Mouse (Mus musculus) kidney, postnatal 0 days (tissue): ENCODE data around the gene Icmt. TPM values are rescaled to one million over a fixed set of nuclear protein-coding genes. Genes with fewer than 3 reads are reported as not detected.

Source experiments
- ATAC-seq: fragments of 200-750 bp; cut with Nextera tagmentation; replicated peaks from 2 replicates; pipeline ENCODE4 v1.8.0; 2017; ENCODE audit warnings: low read depth, moderate number of reproducible peaks, moderate TSS enrichment, moderate library complexity; ENCODE audit not compliant: low FRiP score
- DNase-seq: peaks from one replicate; pipeline ENCODE4 v3.0.0-alpha.2; 2016; ENCODE audit warnings: low spot score
- H3K27ac ChIP-seq: fragments of 300-500 bp; sonication (generic); 2 replicates; pipeline ENCODE4 v1.5.1; 2014; ENCODE audit warnings: mild to moderate bottlenecking
- H3K27me3 ChIP-seq: fragments of 300-500 bp; sonication (generic); 2 replicates; pipeline ENCODE4 v1.6.1; 2014; ENCODE audit warnings: low read length, mixed read lengths; ENCODE audit not compliant: insufficient read depth
- H3K36me3 ChIP-seq: fragments of 300-500 bp; sonication (generic); 2 replicates; pipeline ENCODE4 v1.6.1; 2014; ENCODE audit warnings: low read length, mixed read lengths; ENCODE audit not compliant: insufficient read depth
- H3K4me1 ChIP-seq: fragments of 300-500 bp; sonication (generic); replicated peaks from 2 replicates; pipeline ENCODE4 v1.6.1; 2014; ENCODE audit warnings: antibody characterized with exemption, low read length, mixed read lengths; ENCODE audit not compliant: insufficient read depth
- H3K4me2 ChIP-seq: fragments of 300-500 bp; sonication (generic); 2 replicates; pipeline ENCODE4 v1.6.1; 2014; ENCODE audit warnings: mild to moderate bottlenecking, low read length, moderate library complexity, mixed read lengths
- H3K4me3 ChIP-seq: fragments of 300-500 bp; sonication (generic); replicated peaks from 2 replicates; pipeline ENCODE4 v1.5.1; 2014; ENCODE audit warnings: low read depth, low read length
- H3K9ac ChIP-seq: fragments of 300-500 bp; sonication (generic); 2 replicates; pipeline ENCODE4 v1.6.1; 2014; ENCODE audit warnings: low read depth, low read length
- H3K9me3 ChIP-seq: fragments of 300-500 bp; sonication (generic); replicated peaks from 2 replicates; pipeline ENCODE4 v1.6.1; 2016; ENCODE audit warnings: low read length, inconsistent platforms, mixed read lengths
- CTCF ChIP-seq: IDR thresholded peaks from 2 replicates; pipeline ENCODE4 v1.5.1; 2016; ENCODE audit warnings: antibody characterized with exemption, low read depth, mild to moderate bottlenecking, moderate library complexity
- WGBS: fragments of 180-500 bp; shearing (Covaris S2); extraction: QIAGEN DNeasy Blood & Tissue Kit; methylation state at CpG from one replicate; pipeline ENCODE4 v1.1.7; 2014; 5-methylcytosine and 5-hydroxymethylcytosine counted together
- polyA plus RNA-seq: library from polyadenylated mRNA; unstranded; fragments of >200 nt; fragmentation: Nextera tagmentation; extraction: Ambion mirVana; gene quantifications from 2 replicates; pipeline ENCODE4 v1.2.1, GENCODE M21; 2015

The Icmt gene
- polyA plus RNA-seq, 1 experiment from 2014 or later, result 20.0 TPM

DNA sequence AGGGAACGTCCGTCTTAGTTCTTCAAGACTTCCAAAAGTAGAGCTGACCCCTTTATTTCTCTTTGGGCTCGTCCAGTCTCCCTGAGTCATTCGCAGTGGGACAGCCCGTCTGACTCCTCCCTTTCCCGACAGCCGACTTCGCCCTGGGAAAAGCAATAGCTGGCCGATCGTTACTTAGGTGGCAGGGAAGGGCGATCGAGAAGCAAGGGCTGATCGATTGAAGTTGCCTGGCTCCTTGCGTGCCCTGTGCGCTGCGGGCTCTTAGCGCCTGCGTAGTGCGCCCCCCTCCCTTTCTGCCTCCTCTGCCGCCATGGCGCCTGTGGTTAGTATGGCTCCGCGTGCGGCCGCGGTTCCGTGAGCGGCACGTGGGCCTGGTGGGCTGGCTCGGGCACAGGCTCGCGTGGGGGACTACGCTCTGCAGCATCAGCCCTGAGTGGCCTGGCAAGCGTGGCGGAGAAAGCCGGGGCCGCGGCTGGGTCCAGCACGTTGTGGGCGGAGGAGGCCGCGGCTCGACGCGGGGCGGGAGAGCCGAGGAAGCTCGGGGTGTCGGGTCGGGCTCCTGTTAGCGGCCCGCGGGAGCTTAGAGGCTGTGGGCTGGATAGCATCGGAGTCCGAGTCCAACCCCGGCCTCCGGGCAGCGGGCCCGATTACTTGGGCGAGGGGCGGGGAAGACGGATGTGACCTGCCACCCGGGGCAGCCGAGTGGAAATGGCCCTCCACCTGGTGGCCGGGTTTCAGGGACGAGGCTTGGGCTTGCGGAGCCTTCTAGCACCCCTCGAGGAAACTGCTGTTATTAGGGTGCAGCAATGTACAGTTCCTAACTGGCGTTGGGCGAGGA lies 28.8 kb downstream of the Icmt start, which contains the start of gene Rpl22:
TSS of gene Rpl22 (plus strand) at position 169 of the 838 bp plus-strand sequence.
- peak; percentile 46 for TF ChIP-seq CTCF
- H3K9me3 ChIP-seq, result no peaks in the 10 kb centered on the region
- peak within 1 kb of the TSS; percentile 63; the same call in 1 of the 2 replicates for H3K27ac ChIP-seq
- H3K4me3 ChIP-seq, result peak within 1 kb of the TSS; percentile 93
- no peaks in the 10 kb centered on the region for H3K27me3 ChIP-seq
- peak within 1 kb of the TSS; percentile 85 for H3K9ac ChIP-seq
- DNase-seq (peak; percentile 100), ATAC-seq (peak; percentile 95)
- under 1% methylated on average over 70 of the region's 70 CpGs for WGBS
- peaks cover 18% of the 10 kb centered on the region for H3K36me3 ChIP-seq
- peak within 1 kb of the TSS; percentile 84 for H3K4me2 ChIP-seq
- peaks cover 7% of the 10 kb centered on the region; the same call in 1 of the 2 replicates for H3K4me1 ChIP-seq

DNA sequence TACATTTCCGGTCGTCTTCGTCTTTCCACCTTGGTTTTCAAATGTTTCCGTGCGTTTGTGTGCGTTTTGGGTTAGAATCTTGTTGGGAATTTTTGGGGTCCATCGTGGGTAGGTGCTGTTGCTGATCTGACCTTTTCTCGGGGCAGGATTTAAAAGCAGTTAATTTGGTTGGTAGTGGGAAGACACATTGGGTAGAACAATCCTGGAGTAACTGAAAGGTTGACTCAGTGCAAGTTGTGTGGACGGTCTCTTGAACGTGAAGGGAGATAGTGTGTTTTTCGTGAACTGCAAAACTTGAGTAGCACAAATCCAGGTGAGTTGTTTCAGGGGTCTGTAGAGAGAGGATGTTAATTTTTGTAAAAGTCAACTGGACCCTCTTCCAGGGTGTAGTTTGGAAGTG lies 29.5 kb downstream of the Icmt start:
- no peak for TF ChIP-seq CTCF
- H3K27ac ChIP-seq, result no peak overlapping the region

DNA sequence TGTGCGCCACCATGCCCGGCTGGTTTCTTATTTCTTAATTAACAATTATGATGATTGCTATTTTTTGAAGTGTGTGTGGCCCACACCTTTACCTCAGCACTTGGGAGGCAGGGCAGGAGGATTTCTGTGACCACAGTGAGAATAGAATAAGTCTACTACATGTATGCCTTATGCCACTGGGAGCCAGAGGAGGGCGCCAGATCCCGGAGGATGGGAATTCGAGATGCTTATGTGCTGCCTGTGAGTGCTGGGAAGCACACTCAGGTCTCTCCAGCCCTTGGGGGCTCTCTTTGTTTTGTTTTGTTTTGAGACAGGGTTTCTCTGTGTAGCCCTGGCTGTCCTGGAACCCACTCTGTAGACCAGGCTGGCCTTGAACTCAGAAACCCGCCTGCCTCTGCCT lies 31.7 kb downstream of the Icmt start:
- H3K27ac ChIP-seq, result no peak overlapping the region
- H3K36me3 ChIP-seq, result peaks cover 34% of the 10 kb centered on the region
- H3K9me3 ChIP-seq, result no peaks in the 10 kb centered on the region
- peaks cover 7% of the 10 kb centered on the region; the same call in 1 of the 2 replicates for H3K4me1 ChIP-seq
- WGBS, result 87% methylated on average over 6 of the region's 6 CpGs
- no peak for ATAC-seq
- H3K9ac ChIP-seq, result no peak overlapping the region
- H3K4me2 ChIP-seq, result no peak overlapping the region
- peak; percentile 58; the same call in 1 of the 2 replicates for TF ChIP-seq CTCF
- no peaks in the 10 kb centered on the region for H3K27me3 ChIP-seq
- DNase-seq, result no peak
- no peak overlapping the region for H3K4me3 ChIP-seq

More for the DNA sequence above, 29.5 kb downstream of the Icmt start:
- H3K9ac ChIP-seq, result peak overlapping the region; percentile 85
- H3K4me3 ChIP-seq, result peak overlapping the region; percentile 93
- DNase-seq (no peak), ATAC-seq (no peak)
- H3K36me3 ChIP-seq, result peaks cover 23% of the 10 kb centered on the region
- no peaks in the 10 kb centered on the region for H3K27me3 ChIP-seq
- peak overlapping the region; percentile 84 for H3K4me2 ChIP-seq
- WGBS, result under 1% methylated on average over 11 of the region's 11 CpGs
- H3K9me3 ChIP-seq, result no peaks in the 10 kb centered on the region
- peaks cover 7% of the 10 kb centered on the region; the same call in 1 of the 2 replicates for H3K4me1 ChIP-seq

DNA sequence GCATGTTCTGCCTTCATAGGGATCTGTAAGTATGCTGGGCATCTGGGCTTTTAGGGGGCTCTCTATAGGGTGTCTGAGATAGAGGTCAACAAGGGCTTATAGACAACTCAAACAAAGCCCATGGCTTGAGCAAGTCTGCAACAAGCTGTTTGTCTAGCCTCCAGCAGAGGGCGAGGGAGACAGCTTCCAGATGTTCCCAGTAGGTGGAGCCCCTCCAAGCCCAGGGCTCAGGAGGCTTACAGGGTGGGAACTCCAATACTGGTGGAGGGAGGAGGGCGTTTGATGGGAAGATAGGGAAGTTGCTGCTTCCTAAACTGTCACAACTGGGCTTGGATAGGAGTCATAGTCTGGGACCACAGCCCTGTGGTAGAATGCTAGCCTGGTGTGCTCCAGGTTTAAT lies 35.9 kb downstream of the Icmt start:
- peak; percentile 98 for TF ChIP-seq CTCF
- Histone ChIP-seq H3K9me3 (no peaks in the 10 kb centered on the region), H3K27ac (no peak overlapping the region), H3K4me1 (no peaks in the 10 kb centered on the region), H3K4me2 (no peak overlapping the region), H3K27me3 (no peaks in the 10 kb centered on the region), H3K4me3 (no peak overlapping the region), H3K36me3 (peaks cover 51% of the 10 kb centered on the region), H3K9ac (no peak overlapping the region)
- ATAC-seq, result 0 out of 2 replicates have a peak, but pooled peaks have one; percentile 30
- peak; percentile 81 for DNase-seq
- WGBS, result 35% methylated on average over 2 of the region's 2 CpGs

DNA sequence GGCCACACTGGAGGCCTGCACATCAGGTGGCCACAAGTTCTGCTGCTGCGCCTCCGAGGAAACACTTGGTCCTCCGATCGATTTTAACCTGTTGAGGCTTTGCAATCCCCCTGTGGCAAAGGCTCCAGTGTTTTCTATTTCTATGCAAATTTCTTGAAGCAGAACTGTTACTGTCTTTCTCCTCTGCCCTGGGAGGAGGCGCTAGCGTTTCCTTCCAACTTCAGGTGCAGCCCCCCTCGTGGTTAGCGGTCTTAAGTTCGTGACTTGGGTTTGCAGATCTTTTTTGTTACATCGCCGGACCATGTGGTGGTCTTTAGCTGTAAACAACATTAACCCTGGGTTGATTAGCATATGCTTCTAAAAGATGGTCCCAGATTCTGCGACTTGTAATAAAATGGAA lies 36.6 kb downstream of the Icmt start:
- 97% methylated on average over 12 of the region's 12 CpGs for WGBS

DNA sequence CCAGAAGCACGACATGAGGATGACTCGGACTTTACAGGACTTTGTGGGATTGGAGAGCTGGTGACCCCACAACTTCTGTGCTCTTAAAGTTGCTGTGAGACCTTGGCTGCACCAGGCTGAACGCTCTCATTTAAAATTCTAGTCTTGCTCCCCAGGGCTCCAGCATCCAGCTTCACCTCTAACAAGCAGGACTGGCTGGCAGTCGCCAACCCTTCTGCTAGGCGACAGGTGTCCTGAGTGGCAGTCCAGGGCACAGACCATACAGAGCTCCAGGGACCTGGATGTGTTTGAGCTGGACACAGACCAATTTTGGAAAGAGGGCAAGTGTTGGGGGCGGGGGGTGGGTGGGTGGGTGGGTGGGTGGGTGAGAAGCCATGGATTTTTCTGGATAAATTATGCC lies 40.7 kb downstream of the Icmt start:
- 34% methylated on average over 6 of the region's 6 CpGs for WGBS
- DNase-seq (no peak), ATAC-seq (no peak)
- H3K9ac ChIP-seq, result no peak overlapping the region
- TF ChIP-seq CTCF, result no peak
- H3K27ac ChIP-seq, result no peak overlapping the region
- H3K4me2 ChIP-seq, result no peak overlapping the region
- H3K4me1 ChIP-seq, result peaks cover 12% of the 10 kb centered on the region
- H3K4me3 ChIP-seq, result no peak overlapping the region
- H3K9me3 ChIP-seq, result no peaks in the 10 kb centered on the region
- peaks cover 11% of the 10 kb centered on the region; the same call in 1 of the 2 replicates for H3K27me3 ChIP-seq
- H3K36me3 ChIP-seq, result peaks cover 23% of the 10 kb centered on the region

More for the DNA sequence above, 36.6 kb downstream of the Icmt start:
- no peak for TF ChIP-seq CTCF
- no peak overlapping the region for H3K27ac ChIP-seq
- peaks cover 51% of the 10 kb centered on the region for H3K36me3 ChIP-seq
- DNase-seq (no peak), ATAC-seq (no peak)
- no peak overlapping the region for H3K4me2 ChIP-seq
- no peak overlapping the region for H3K4me3 ChIP-seq
- no peak overlapping the region for H3K9ac ChIP-seq
- peaks cover 5% of the 10 kb centered on the region; the same call in 1 of the 2 replicates for H3K27me3 ChIP-seq
- no peaks in the 10 kb centered on the region for H3K9me3 ChIP-seq
- H3K4me1 ChIP-seq, result peaks cover under 1% of the 10 kb centered on the region; the same call in 1 of the 2 replicates
